Mouse (Mus musculus) liver, embryonic 18 days (tissue): ENCODE measurements around the gene Lefty2. TPM values are rescaled to one million over a fixed set of nuclear protein-coding genes. Genes with fewer than 3 reads are reported as not detected.

Source experiments
- polyA plus RNA-seq: library from polyadenylated mRNA; depleted of rRNA; stranded (reverse); fragments of >200 nt; gene quantifications from 2 replicates; pipeline ENCODE4 v1.2.3, GENCODE M21; 2012; rRNA removed

Gene Lefty2
- 0.06 TPM in 1 of 2 replicates, not detected in the other for polyA plus RNA-seq

DNA sequence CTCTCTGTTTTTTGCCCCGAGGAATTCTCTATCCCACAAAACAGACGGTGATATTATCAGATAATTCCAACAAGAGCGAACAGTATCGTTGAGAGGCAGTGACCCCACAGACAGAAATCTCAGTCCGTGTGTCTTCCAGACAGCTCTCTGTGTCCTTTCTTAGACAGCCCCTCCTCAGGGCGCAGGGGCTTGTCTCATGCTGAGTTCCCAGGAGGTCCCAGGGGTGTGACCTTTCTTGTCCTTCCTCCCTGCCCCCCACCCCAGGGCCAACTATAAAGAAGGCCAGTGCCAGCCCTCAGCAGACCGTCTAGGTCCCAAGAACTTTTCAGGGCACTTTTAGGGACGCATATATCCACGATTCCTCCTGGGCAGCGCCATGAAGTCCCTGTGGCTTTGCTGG lies at the start of gene Lefty2:
Gene Lefty2, plus strand, starts transcription at position 301 of the 400 bp plus-strand sequence.

DNA sequence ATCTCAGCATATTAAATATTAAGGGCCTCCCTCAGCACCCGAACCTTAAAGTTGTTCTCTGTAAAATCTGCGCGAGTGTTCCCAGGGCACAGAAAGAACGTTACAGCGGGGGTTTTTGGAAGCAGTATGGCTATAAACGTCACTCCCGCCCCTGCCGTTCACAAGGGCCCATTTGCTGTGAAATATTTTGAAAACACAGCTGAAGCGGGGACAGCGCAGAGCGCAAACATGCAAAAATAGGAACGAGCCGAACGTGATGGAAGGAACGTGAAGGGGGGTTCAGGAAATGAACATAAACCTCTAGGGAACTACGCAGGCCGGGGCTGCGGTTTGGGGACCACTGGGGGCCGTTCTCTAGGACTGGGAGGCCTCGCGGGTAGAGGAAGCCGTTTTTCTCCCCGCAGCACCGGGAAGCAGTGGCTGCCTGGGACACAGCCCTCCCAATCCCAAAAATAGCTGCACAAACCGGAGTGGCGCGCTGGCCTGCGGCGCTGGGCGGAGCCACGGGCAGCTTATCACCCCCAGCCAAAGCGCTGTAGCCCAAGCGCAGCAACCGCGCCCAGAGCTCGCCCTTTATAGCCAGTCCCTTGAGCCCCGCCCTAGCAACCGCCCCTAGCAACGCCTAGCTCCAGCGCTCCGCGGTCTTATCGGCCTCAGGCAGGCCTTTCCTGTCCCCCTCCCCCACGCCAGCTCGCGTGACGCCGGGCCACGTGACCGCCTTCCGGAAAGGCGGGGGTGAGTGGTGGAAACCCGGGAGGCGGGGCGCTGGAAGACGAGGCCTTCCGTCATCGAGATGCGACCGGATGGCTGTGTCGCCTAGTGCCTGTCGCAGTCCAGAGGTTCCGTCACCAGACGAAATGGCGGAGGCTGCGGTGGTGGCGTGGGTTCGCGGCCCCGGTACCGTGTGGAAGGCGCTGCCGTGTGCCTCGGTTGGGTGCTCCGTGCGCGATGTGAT lies 42.3 kb upstream of the Lefty2 start, which contains the start of gene Sde2:
Gene Sde2, plus strand, starts transcription at position 812 of the 955 bp plus-strand sequence.

DNA sequence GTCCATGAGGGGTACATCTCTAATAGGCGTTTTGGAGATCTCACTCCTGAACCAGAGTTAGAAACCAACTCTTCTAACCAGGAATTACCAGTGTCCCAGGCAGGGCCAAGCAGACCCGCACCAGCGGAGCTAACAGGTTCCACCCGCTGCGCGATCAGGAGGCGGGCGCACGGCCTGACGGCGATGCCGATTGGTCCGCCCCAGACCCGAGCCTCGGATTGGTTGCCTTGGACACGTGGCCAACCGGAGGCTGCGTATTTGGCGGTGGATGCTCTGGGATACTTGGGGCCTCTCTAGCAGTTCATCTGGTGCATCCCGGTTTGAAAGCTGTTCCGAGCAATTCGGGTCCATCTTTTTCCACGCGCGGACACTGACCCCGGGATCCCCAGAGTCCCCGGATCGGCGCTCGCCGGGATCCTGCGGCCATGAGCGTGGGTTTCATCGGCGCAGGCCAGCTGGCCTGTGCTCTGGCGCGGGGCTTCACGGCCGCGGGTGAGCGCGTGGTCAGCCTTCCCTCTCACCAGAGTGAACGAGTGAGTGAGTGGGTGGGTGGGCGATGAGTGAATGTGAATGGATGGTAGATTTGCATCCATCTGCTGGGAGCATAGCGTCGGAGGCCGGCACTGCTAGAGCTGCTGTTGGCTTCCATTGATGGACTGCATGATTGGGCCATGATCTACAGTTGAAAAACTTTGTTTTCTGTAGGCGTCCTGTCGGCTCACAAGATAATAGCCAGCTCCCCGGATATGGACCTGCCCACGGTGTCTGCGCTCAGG lies 11.3 kb downstream of the Lefty2 start, which contains the start of gene Pycr2:
Gene Pycr2, plus strand, starts transcription at position 255 of the 776 bp plus-strand sequence.

DNA sequence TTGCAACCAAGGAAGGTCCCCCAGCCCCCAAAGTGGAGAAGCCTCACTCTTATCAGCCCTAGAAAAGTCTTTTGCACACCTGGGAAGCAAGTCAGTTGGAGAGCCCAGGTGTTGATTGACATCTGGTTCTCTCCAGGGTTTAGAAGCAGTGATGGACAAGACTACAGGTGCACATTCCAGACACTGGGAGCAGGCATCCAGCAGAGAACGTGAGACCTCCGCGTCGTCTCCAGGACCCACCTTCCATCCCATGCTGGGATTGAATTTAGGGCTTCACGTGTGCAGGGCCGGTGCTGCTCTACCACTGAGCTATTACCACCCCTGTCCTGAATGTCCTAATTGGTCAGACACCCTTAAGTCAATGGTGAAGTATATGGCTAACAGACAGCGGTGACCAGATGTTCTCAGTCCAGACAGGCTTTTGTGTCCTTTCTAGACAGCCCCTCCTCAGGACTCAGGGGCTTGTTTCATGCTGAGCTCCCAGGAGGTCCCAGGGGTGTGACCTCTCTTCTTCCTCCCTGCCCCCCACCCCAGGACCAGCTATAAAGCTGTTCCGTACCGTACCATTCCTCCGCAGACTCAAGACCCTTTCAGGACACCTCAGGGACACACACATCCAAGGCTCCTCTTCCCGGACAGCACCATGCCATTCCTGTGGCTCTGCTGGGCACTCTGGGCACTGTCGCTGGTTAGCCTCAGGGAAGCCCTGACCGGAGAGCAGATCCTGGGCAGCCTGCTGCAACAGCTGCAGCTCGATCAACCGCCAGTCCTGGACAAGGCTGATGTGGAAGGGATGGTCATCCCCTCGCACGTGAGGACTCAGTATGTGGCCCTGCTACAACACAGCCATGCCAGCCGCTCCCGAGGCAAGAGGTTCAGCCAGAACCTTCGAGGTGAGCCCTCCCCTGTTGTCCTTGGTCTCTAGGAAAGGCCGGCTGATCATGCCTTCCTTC lies 41.8 kb downstream of the Lefty2 start, which contains the start of gene Lefty1:
Gene Lefty1, plus strand, starts transcription at position 556 of the 953 bp plus-strand sequence.

DNA sequence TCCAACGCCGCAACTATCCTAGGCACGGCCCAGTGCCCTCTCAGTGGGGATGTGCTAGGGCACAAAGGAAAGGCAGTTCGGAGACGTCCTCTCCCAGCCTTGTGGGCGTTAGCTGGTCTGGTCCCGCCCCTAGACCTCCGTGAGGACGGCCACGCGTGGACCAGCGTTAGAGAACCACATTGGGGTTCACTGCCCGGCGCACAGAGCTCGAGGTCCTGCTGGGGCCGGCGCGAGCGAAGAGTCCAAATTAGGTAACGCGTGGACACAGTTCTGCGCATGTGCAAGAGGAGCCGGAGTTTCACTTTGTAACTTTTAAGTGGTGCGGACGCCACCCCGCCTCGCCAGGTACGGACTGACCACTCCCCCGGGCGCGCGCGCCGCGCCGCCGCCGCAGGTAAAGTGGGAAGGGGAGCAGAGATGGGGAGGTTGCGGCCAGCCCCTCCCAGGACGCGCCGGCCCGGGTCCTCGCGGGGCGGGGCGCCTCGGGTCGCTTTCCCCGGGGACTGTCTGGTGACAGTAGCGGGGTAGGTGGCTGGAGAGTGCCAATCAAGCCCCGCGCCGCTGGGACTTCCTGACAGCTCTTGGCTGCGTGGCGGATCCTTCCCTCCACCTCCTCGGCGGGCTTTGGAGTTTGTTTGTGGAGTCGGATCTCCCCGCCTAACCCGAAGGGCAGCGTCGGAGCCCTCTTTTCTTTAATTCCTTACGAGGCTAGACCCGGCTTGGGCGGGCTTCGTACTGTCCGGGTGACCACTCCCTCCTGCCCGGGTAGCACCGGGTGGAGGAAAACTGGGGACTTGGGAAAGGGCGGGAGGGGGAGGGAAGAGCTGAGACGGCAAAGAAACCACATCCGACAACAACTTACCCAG lies 49.5 kb downstream of the Lefty2 start, which contains the start of gene Tmem63a:
Gene Tmem63a, plus strand, starts transcription at position 179 of the 866 bp plus-strand sequence.

Other genes starting within 250 kb of the Lefty2 start
- 0.01 TPM in 1 of 2 replicates, not detected in the other for gene Mixl1, start 196.1 kb upstream of the Lefty2 start, polyA plus RNA-seq
- gene Acbd3, start 167.1 kb upstream of the Lefty2 start, polyA plus RNA-seq, result 12.1 and 13.3 TPM in 2 replicates
- gene H3f3a, start 79.2 kb upstream of the Lefty2 start, polyA plus RNA-seq, result 703 and 735 TPM in 2 replicates
- gene Sde2, start 42.0 kb upstream of the Lefty2 start, polyA plus RNA-seq, result 11.2 TPM in 2 replicates
- gene Pycr2, start 11.2 kb downstream of the Lefty2 start, polyA plus RNA-seq, result 30.6 and 30.9 TPM in 2 replicates
- 4.4 and 4.9 TPM in 2 replicates for gene Lefty1, start 41.9 kb downstream of the Lefty2 start, polyA plus RNA-seq
- gene Tmem63a, start 49.2 kb downstream of the Lefty2 start, polyA plus RNA-seq, result 9.4 and 11.3 TPM in 2 replicates
- gene Ephx1, start 127.8 kb downstream of the Lefty2 start, polyA plus RNA-seq, result 18.0 and 35.4 TPM in 2 replicates
- gene 9130409I23Rik, start 158.1 kb downstream of the Lefty2 start, polyA plus RNA-seq, result 0.12 and 0.28 TPM in 2 replicates